Mouse (Mus musculus) splenic B cell, adult 2 months (primary cell): ENCODE measurements around the gene Tex47.

Experiments
- DNase-seq: peaks from one replicate; pipeline ENCODE4 v3.0.0-alpha.2; 2011; ENCODE audit warnings: low read depth, low spot score
- H3K27me3 ChIP-seq: 2 replicates; pipeline ENCODE4 v1.6.1; 2012; ENCODE audit warnings: mild to moderate bottlenecking, low read length, moderate library complexity, mixed read lengths; ENCODE audit not compliant: control insufficient read depth, poor library complexity, insufficient read depth, severe bottlenecking
- H3K36me3 ChIP-seq: 2 replicates; pipeline ENCODE4 v1.6.1; 2012; ENCODE audit warnings: mild to moderate bottlenecking, low read length, moderate library complexity, mixed read lengths; ENCODE audit not compliant: control insufficient read depth, poor library complexity, insufficient read depth, severe bottlenecking

Gene Tex47

GRCm38 (mm10) chr5:7303819-7304218 lies at the start of gene Tex47:
Tex47 (plus strand) TSS chr5:7304119.
- DNase-seq: no peak
- H3K27me3 ChIP-seq: no peaks in the 10 kb centered on the region

GRCm38 (mm10) chr5:7276659-7277455 lies 27.1 kb upstream of the Tex47 start:
- Histone ChIP-seq H3K36me3 (no peaks in the 10 kb centered on the region), H3K27me3 (no peaks in the 10 kb centered on the region)
- DNase-seq: no peak

More at GRCm38 (mm10) chr5:7303819-7304218, at the start of gene Tex47:
- H3K36me3 ChIP-seq: no peaks in the 10 kb centered on the region

GRCm38 (mm10) chr5:7284336-7284735 lies 19.6 kb upstream of the Tex47 start:
- Histone ChIP-seq H3K27me3 (no peaks in the 10 kb centered on the region), H3K36me3 (no peaks in the 10 kb centered on the region)
- DNase-seq: no peak

- Histone ChIP-seq H3K27me3 (no peaks in the 10 kb centered on the region), H3K36me3 (no peaks in the 10 kb centered on the region)
- DNase-seq: no peak
These were observed 950 bp upstream of the Tex47 start for GRCm38 (mm10) chr5:7302969-7303368.

- Histone ChIP-seq H3K36me3 (no peaks in the 10 kb centered on the region), H3K27me3 (no peaks in the 10 kb centered on the region)
- DNase-seq: no peak
These were observed 21.7 kb downstream of the Tex47 start for GRCm38 (mm10) chr5:7325594-7325993.

GRCm38 (mm10) chr5:7344145-7345010 lies 40.5 kb downstream of the Tex47 start, which contains the start of gene Zfp804b:
Zfp804b (minus strand) TSS chr5:7344756.
- DNase-seq: no peak
- Histone ChIP-seq H3K36me3 (no peaks in the 10 kb centered on the region), H3K27me3 (no peaks in the 10 kb centered on the region)

DNA sequence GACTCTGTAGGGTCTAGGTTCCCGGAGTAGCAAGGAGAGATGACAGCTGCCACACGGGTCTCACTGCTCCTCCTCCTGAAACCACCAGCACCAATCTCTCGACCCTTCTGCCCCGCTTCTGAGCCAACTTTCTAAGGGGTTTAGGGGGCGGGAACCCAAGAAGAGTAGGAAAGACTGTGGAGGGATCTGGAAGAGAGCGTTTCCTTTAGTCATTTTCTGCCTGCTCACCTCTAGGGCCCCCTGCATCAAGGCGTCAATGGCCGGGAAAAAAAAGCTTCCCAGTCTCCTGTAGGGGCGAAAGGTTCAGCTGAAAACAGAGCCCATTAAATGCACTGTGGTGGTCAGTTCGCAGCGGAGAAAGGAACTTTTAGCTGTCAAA lies 41.1 kb downstream of the Tex47 start:
- Histone ChIP-seq H3K36me3 (no peaks in the 10 kb centered on the region), H3K27me3 (no peaks in the 10 kb centered on the region)
- no peak for DNase-seq
